Mouse (Mus musculus) liver, embryonic 11.5 days (tissue): ENCODE data around the gene Aggf1. TPM values are rescaled to one million over a fixed set of nuclear protein-coding genes. Genes with fewer than 3 reads are reported as not detected.
A peak's percentile ranks its signal among the peaks of the same experiment; 100 is the strongest.

Experiments
- ATAC-seq: fragments of 200-750 bp; cut with Nextera tagmentation; replicated peaks from 2 replicates; pipeline ENCODE4 v1.8.0; 2017; ENCODE audit warnings: moderate number of reproducible peaks, mild to moderate bottlenecking, moderate TSS enrichment, moderate library complexity; ENCODE audit not compliant: low FRiP score
- DNase-seq: peaks from one replicate; pipeline ENCODE4 v3.0.0-alpha.2; 2017; ENCODE audit warnings: low spot score
- H3K27ac ChIP-seq: fragments of 300-500 bp; sonication (generic); 2 replicates; pipeline ENCODE4 v1.5.1; 2014; ENCODE audit warnings: mild to moderate bottlenecking, low read depth, low read length, control low read depth
- H3K27me3 ChIP-seq: fragments of 300-500 bp; sonication (generic); replicated peaks from 2 replicates; pipeline ENCODE4 v1.6.1; 2014; ENCODE audit warnings: low read length, mixed read lengths; ENCODE audit not compliant: control insufficient read depth, insufficient read depth
- H3K36me3 ChIP-seq: fragments of 300-500 bp; sonication (generic); 2 replicates; pipeline ENCODE4 v1.6.1; 2014; ENCODE audit warnings: mild to moderate bottlenecking, low read length, moderate library complexity, mixed read lengths; ENCODE audit not compliant: control insufficient read depth, insufficient read depth
- H3K4me1 ChIP-seq: fragments of 300-500 bp; sonication (generic); replicated peaks from 2 replicates; pipeline ENCODE4 v1.6.1; 2014; ENCODE audit warnings: low read length, mixed read lengths; ENCODE audit not compliant: control insufficient read depth, insufficient read depth
- H3K4me2 ChIP-seq: fragments of 300-500 bp; sonication (generic); 2 replicates; pipeline ENCODE4 v1.6.1; 2014; ENCODE audit warnings: mild to moderate bottlenecking, control low read depth, moderate library complexity
- H3K4me3 ChIP-seq: fragments of 300-500 bp; sonication (generic); 2 replicates; pipeline ENCODE4 v1.5.1; 2014; ENCODE audit warnings: low read depth, low read length, control low read depth
- H3K9ac ChIP-seq: fragments of 300-500 bp; sonication (generic); 2 replicates; pipeline ENCODE4 v1.6.1; 2014; ENCODE audit warnings: low read depth, low read length, control low read depth
- H3K9me3 ChIP-seq: fragments of 300-500 bp; sonication (generic); 2 replicates; pipeline ENCODE4 v1.6.1; 2016; ENCODE audit warnings: low read length, inconsistent platforms, mixed read lengths; ENCODE audit not compliant: control insufficient read depth
- WGBS: fragments of 180-500 bp; shearing (Covaris S2); extraction: QIAGEN DNeasy Blood & Tissue Kit; methylation state at CpG from one replicate; pipeline ENCODE4 v1.1.7; 2014; 5-methylcytosine and 5-hydroxymethylcytosine counted together
- polyA plus RNA-seq: library from polyadenylated mRNA; unstranded; fragments of >200 nt; fragmentation: Nextera tagmentation; extraction: Ambion mirVana; gene quantifications from 2 replicates; pipeline ENCODE4 v1.2.1, GENCODE M21; 2014

Gene Aggf1
- polyA plus RNA-seq, 1 experiment from 2014 or later, result 43.4 TPM

DNA sequence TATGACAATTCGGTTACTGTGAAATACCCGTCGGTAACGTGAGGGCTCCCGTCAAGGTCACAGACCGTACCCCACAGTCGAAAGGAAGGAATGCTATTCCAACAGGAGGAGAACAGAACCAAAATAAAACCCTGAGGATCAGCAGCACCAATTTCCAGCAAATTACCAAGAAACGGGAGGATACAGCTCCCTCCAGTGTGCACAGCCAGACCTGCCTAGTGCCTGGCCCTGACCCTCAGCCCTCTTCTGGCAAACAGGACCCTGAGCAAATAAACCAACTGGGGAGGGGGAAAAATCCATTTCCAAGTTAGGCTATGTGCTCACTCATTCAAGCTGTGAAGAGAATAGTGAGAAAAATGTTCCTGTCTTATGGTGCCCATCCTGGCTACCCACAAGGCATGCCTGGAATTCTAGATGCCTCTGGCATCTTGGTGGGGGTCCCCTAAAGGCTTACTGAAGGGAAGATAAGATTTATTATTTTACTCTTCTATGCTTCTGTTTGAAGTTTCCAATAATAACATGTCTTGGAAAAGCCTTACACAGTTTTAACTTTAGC lies 68.0 kb downstream of the Aggf1 start:
- Histone ChIP-seq H3K36me3 (no peaks in the 10 kb centered on the region), H3K27me3 (no peaks in the 10 kb centered on the region), H3K4me2 (0 out of 2 replicates have a peak overlapping the region, but pooled peaks have one; percentile 17), H3K9me3 (no peaks in the 10 kb centered on the region), H3K9ac (no peak overlapping the region), H3K4me1 (no peaks in the 10 kb centered on the region), H3K4me3 (no peak overlapping the region), H3K27ac (peak overlapping the region; percentile 38; the same call in 1 of the 2 replicates)
- WGBS, result 74% methylated on average over 8 of the region's 8 CpGs
- ATAC-seq (no peak), DNase-seq (no peak)

DNA sequence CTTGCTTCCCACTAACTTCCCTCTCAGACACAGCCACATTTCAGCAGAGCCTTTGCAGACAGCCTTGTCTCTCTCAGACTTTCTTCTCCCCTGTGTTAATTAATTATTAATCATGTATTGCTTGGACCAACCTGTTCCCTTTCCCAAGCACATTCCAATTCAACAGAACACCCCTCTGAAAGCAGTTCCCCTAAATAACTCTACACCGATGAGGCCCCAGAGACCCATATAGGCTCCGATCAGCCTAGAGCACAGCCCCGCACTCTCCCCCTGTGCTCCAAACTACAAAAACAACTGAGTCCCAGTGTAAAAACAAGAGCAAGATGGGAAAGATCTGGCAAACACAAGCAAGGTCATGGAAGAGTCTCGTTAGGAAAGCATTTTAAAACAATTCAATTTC lies 68.6 kb downstream of the Aggf1 start:
- no peak for DNase-seq
- H3K36me3 ChIP-seq, result no peaks in the 10 kb centered on the region
- H3K4me2 ChIP-seq, result peak overlapping the region; percentile 22; the same call in 1 of the 2 replicates
- H3K27me3 ChIP-seq, result no peaks in the 10 kb centered on the region
- WGBS, result 72% methylated on average over 4 of the region's 4 CpGs
- H3K4me1 ChIP-seq, result no peaks in the 10 kb centered on the region
- H3K9ac ChIP-seq, result no peak overlapping the region
- ATAC-seq, result no peak
- H3K27ac ChIP-seq, result peak overlapping the region; percentile 38; the same call in 1 of the 2 replicates
- H3K4me3 ChIP-seq, result no peak overlapping the region
- no peaks in the 10 kb centered on the region for H3K9me3 ChIP-seq

Other genes with a start within 250 kb of the Aggf1 start
- 0.73 and 1.4 TPM in 2 replicates for gene Pde8b, start 125.0 kb downstream of the Aggf1 start, polyA plus RNA-seq
- 30.9 and 32.1 TPM in 2 replicates for gene Zbed3, start 51.7 kb downstream of the Aggf1 start, polyA plus RNA-seq
- 0.51 TPM in 1 of 2 replicates, not detected in the other for gene Crhbp, start 69.6 kb upstream of the Aggf1 start, polyA plus RNA-seq
- gene S100z, start 103.4 kb upstream of the Aggf1 start, polyA plus RNA-seq, result not detected in 2 replicates
- gene F2rl1, start 149.9 kb upstream of the Aggf1 start, polyA plus RNA-seq, result 0.21 and 0.43 TPM in 2 replicates
- 142 and 156 TPM in 2 replicates for gene F2r, start 243.1 kb upstream of the Aggf1 start, polyA plus RNA-seq